Mouse (Mus musculus) ES-Bruce4 (cell line): Measurements from ENCODE around the gene Cyb561d2.

Source experiments
- CTCF ChIP-seq: IDR thresholded peaks from one replicate; pipeline ENCODE4 v1.8.1; 2011; ENCODE audit warnings: low read depth, low read length
- POLR2A ChIP-seq: IDR thresholded peaks from one replicate; pipeline ENCODE4 v1.8.1; 2011; ENCODE audit warnings: low read length; ENCODE audit not compliant: insufficient read depth

DNA sequence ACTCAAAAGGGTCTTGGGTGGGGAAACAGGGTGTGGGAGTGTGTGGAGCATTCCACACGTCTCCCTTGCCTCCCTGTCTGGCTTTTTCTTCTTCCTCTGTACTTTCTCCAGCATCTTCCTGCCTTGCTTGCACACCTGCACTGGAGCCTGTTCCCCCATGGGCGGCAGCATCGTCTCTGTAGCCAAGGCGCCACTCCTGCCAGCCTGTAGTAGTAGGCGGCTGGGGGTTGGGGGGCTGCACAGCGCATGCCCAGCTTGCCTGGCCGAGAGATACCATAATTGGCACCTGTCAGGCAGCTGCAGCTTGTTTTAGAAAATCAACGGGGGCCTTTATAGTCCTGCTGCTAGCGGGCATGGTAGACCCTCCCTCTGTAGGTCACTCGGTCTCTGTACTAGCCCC, 33.7 kb downstream of the Cyb561d2 start:
- no peak for TF ChIP-seq CTCF
- no peak for TF ChIP-seq POLR2A
